Mouse (Mus musculus) pancreas, adult 10 weeks (tissue): ENCODE data around the gene Rab23. TPM values are rescaled to one million over a fixed set of nuclear protein-coding genes. Genes with fewer than 3 reads are reported as not detected.

Experiments used
- polyA plus RNA-seq: library from polyadenylated mRNA; stranded (reverse); fragments of 350-450 nt; fragmentation: Illumina TruSeq; extraction: RNeasy Lipid Tissue Mini Kit (QIAGEN cat#74804); gene quantifications from one replicate; pipeline ENCODE4 v1.2.3, GENCODE M21; 2015; ENCODE audit warnings: low read depth, low replicate concordance; ENCODE audit not compliant: insufficient read depth

Gene Rab23
- 2.8 TPM for polyA plus RNA-seq

GRCm38 (mm10) chr1:33719733-33720225 lies at the start of gene Rab23:
Rab23 (plus strand) TSS chr1:33719887.

GRCm38 (mm10) chr1:33757491-33758041 lies 37.9 kb downstream of the Rab23 start, which contains the start of gene Bag2:
Bag2 (minus strand) TSS chr1:33757795.

Other genes starting within 250 kb of the Rab23 start
- 0.68 TPM for gene Prim2, start 50.1 kb upstream of the Rab23 start, polyA plus RNA-seq
- 1.3 TPM for gene Bag2, start 37.9 kb downstream of the Rab23 start, polyA plus RNA-seq
- 7.9 TPM for gene Zfp451, start 94.7 kb downstream of the Rab23 start, polyA plus RNA-seq
- gene Bend6, start 187.9 kb downstream of the Rab23 start, polyA plus RNA-seq: 0.65 TPM
- 22.9 TPM for gene Dst, start 188.3 kb downstream of the Rab23 start, polyA plus RNA-seq